Mouse (Mus musculus) kidney, embryonic 16.5 days (tissue): ENCODE data around the gene Sirt3. TPM values are rescaled to one million over a fixed set of nuclear protein-coding genes. Genes with fewer than 3 reads are reported as not detected.

Experiments used
- ATAC-seq: fragments of 200-750 bp; cut with Nextera tagmentation; 2 replicates; pipeline ENCODE4 v1.8.0; 2017; ENCODE audit warnings: moderate TSS enrichment; ENCODE audit not compliant: low FRiP score, low TSS enrichment
- H3K27ac ChIP-seq: fragments of 300-500 bp; sonication (generic); 2 replicates; pipeline ENCODE4 v1.5.1; 2014; ENCODE audit warnings: low read length
- H3K27me3 ChIP-seq: fragments of 300-500 bp; sonication (generic); 2 replicates; pipeline ENCODE4 v1.6.1; 2014; ENCODE audit warnings: low read length, control low read depth, mixed read lengths; ENCODE audit not compliant: insufficient read depth
- H3K36me3 ChIP-seq: fragments of 300-500 bp; sonication (generic); 2 replicates; pipeline ENCODE4 v1.6.1; 2014; ENCODE audit warnings: low read length, control low read depth, mixed read lengths; ENCODE audit not compliant: insufficient read depth
- H3K4me1 ChIP-seq: fragments of 300-500 bp; sonication (generic); 2 replicates; pipeline ENCODE4 v1.6.1; 2014; ENCODE audit warnings: low read length, control low read depth, mixed read lengths; ENCODE audit not compliant: insufficient read depth
- H3K4me2 ChIP-seq: fragments of 300-500 bp; sonication (generic); replicated peaks from 2 replicates; pipeline ENCODE4 v1.6.1; 2014; ENCODE audit warnings: low read depth, low read length
- H3K4me3 ChIP-seq: fragments of 300-500 bp; sonication (generic); 2 replicates; pipeline ENCODE4 v1.5.1; 2014; ENCODE audit warnings: mild to moderate bottlenecking, low read length
- H3K9ac ChIP-seq: fragments of 300-500 bp; sonication (generic); replicated peaks from 2 replicates; pipeline ENCODE4 v1.6.1; 2014; ENCODE audit warnings: low read length
- H3K9me3 ChIP-seq: fragments of 300-500 bp; sonication (generic); 2 replicates; pipeline ENCODE4 v1.6.1; 2016; ENCODE audit warnings: low read length, control low read depth
- WGBS: fragments of 180-500 bp; shearing (Covaris S2); extraction: QIAGEN DNeasy Blood & Tissue Kit; methylation state at CpG from one replicate; pipeline ENCODE4 v1.1.7; 2014; 5-methylcytosine and 5-hydroxymethylcytosine counted together
- polyA plus RNA-seq: library from polyadenylated mRNA; unstranded; fragments of >200 nt; fragmentation: Nextera tagmentation; extraction: Ambion mirVana; gene quantifications from 2 replicates; pipeline ENCODE4 v1.2.1, GENCODE M21; 2015

Sirt3 gene
- polyA plus RNA-seq, 1 experiment from 2014 or later = 42.6 TPM

DNA sequence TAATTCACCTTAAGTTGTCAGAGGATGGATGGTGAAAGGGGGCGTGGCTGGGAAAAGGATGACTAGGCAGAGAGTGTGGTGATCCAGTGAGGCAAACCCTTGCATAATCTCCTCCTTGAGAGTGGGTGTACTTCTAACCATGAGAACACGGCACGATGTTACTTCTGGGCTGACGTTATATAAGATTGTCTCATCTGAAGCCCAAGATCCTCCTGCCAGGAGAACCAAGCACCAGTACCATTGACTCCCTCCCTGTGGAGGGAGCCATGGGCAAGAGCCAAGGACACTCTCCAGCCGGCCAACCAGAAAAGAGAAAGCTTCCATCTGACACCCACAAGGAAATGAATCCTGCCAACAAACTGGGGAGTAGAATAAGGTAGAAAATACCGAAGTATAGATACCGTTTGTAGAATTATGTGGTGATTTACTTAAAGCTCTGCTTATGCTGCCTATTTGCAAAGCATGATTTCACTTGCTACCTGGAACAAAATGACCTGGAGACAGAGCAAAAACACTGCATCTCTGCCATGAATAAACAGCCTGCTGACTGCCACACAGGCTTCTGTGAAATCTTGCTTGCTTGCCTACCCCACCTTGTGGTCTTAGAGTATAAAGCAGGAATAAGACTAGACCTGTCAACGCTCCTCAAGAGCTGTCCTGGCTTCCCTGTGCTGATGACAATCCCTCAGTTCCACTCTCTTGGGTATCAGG, 53.8 kb downstream of the Sirt3 start:
- Histone ChIP-seq H3K27me3 (no peaks in the 10 kb centered on the region), H3K4me1 (no peaks in the 10 kb centered on the region), H3K36me3 (no peaks in the 10 kb centered on the region), H3K9me3 (no peaks in the 10 kb centered on the region), H3K4me2 (no peak overlapping the region), H3K9ac (no peak overlapping the region), H3K4me3 (no peak overlapping the region), H3K27ac (no peak overlapping the region)
- WGBS = 36% methylated on average over 8 of the region's 8 CpGs
- ATAC-seq = peak; percentile 49

DNA sequence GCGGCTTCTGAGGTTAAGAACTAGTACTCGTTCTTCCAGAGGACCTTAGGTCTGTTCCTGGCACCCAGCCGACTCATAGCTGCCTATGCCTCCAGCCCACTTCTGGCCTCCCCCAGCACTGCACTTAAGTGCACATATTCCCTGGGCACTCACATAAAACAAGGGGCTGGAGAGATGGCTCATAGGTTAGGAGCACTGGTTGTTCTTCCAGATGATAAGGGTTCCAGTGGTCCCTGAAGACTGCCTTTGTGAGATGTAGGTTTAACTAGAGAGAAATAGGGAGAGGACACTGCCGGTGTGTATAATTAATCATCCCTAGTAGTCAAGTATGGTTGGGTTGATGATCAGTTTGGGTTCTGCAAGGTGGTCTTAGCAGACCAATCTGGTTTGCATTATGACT, 59.4 kb downstream of the Sirt3 start:
- no peak for ATAC-seq
- WGBS = 87% methylated on average over 4 of the region's 4 CpGs
- no peaks in the 10 kb centered on the region for H3K27me3 ChIP-seq

DNA sequence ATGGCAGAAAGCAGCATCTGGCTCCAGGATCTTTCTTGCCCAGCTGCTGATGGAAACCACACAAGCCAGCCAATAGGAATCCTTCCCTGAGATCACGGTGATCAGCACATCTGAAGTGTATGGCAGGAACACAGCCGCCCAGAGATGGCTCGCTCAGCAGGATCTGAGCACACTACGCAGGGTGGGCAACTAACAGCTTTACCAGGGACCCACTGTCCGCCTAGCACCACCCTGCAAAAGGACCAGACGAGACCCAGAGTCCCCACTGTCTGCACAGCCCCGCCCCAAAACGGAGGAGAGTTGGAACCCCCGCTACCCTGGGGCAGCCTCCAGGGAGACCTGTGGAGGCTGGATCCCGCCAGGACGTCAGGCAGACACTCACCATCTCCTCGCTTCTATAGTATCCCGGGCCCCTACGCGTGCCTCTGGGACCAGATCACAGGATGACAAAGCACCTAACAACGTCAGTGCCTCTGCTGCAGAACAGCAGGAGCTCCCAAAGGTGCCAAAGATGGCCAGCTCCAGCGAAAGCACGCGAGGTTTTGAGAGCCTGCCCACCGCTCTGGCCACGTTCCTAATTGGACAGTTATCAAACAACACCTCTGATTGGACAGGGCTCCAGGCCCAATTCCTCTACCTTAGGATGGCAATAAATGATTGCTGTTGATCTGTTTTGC, 60.3 kb downstream of the Sirt3 start, which contains the start of gene Zfp941:
Gene Zfp941 (minus strand): TSS at position 526 of the 677 bp plus-strand sequence.
- Histone ChIP-seq H3K4me2 (peak within 1 kb of the TSS; percentile 57), H3K9me3 (no peaks in the 10 kb centered on the region), H3K36me3 (no peaks in the 10 kb centered on the region), H3K9ac (peak within 1 kb of the TSS; percentile 53), H3K4me3 (peak within 1 kb of the TSS; percentile 45), H3K4me1 (no peaks in the 10 kb centered on the region), H3K27me3 (no peaks in the 10 kb centered on the region), H3K27ac (no peak within 1 kb of the TSS)
- ATAC-seq = peak; percentile 77
- 2% methylated on average over 21 of the region's 21 CpGs for WGBS

More for the DNA sequence above, 59.4 kb downstream of the Sirt3 start:
- Histone ChIP-seq H3K4me2 (no peak overlapping the region), H3K36me3 (no peaks in the 10 kb centered on the region), H3K9ac (no peak overlapping the region), H3K4me1 (no peaks in the 10 kb centered on the region), H3K4me3 (no peak overlapping the region), H3K9me3 (no peaks in the 10 kb centered on the region), H3K27ac (no peak overlapping the region)

DNA sequence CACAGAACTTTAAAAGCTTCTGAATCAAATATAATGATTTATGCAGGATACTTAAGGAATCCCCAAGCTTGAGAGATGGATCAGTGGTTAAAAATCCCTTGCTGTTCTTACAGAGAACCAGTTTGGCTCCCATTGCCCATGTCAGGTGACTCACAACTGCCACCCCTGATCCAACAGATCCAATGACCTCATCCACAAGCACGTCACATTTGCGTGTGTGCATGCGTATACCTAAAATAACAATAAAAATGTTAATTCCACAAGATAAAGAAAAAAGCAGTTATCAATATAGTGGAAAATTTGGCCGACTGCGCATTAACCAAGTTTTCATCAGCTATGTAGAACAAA, 60.8 kb downstream of the Sirt3 start:
- Histone ChIP-seq H3K27me3 (no peaks in the 10 kb centered on the region), H3K9ac (peak overlapping the region; percentile 53; the same call in 1 of the 2 replicates), H3K9me3 (no peaks in the 10 kb centered on the region), H3K27ac (no peak overlapping the region), H3K4me2 (peak overlapping the region; percentile 57), H3K36me3 (no peaks in the 10 kb centered on the region), H3K4me3 (peak overlapping the region; percentile 45), H3K4me1 (no peaks in the 10 kb centered on the region)
- 46% methylated on average over 5 of the region's 5 CpGs for WGBS
- no peak for ATAC-seq

DNA sequence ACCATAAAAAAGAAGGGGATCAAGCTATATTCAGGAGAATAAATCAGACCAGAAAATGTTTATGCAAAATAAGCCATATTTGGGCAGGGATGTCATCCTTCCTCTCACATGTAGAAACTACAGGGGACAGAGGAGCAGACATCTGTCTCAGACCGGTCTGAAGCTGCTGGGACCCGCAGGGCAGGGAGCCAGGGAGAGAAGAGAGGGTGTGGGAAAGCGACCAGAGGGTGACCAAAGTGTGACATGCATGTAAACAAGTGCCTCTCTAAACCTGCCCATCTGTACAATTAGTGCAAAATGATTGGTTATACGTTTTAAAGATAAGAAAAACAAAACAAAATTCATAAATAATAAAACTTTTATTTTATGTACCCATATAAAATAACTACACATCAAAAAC, 61.9 kb downstream of the Sirt3 start:
- WGBS = 72% methylated on average over 4 of the region's 4 CpGs
- H3K9ac ChIP-seq = no peak overlapping the region
- no peak overlapping the region for H3K4me2 ChIP-seq
- no peaks in the 10 kb centered on the region for H3K27me3 ChIP-seq
- H3K9me3 ChIP-seq = no peaks in the 10 kb centered on the region
- ATAC-seq = no peak
- no peak overlapping the region for H3K4me3 ChIP-seq
- no peaks in the 10 kb centered on the region for H3K36me3 ChIP-seq
- H3K27ac ChIP-seq = no peak overlapping the region
- no peaks in the 10 kb centered on the region for H3K4me1 ChIP-seq

Other genes starting within 250 kb of the Sirt3 start
- gene Olfr53, start 235.9 kb downstream of the Sirt3 start, polyA plus RNA-seq = not detected in 2 replicates
- gene Olfr539, start 222.4 kb downstream of the Sirt3 start, polyA plus RNA-seq = not detected in 2 replicates
- gene Olfr45, start 200.4 kb downstream of the Sirt3 start, polyA plus RNA-seq = not detected in 2 replicates
- not detected in 2 replicates for gene Olfr541, start 185.0 kb downstream of the Sirt3 start, polyA plus RNA-seq
- gene Cyp2e1, start 118.6 kb downstream of the Sirt3 start, polyA plus RNA-seq = 1.4 and 1.8 TPM in 2 replicates
- 0.25 and 0.37 TPM in 2 replicates for gene Syce1, start 94.5 kb downstream of the Sirt3 start, polyA plus RNA-seq
- gene Zfp941, start 60.1 kb downstream of the Sirt3 start, polyA plus RNA-seq = 1.4 and 1.6 TPM in 2 replicates
- 0.49 and 0.92 TPM in 2 replicates for gene Urah, start 47.3 kb downstream of the Sirt3 start, polyA plus RNA-seq
- gene Scgb1c1, start 36.8 kb downstream of the Sirt3 start, polyA plus RNA-seq = not detected in 2 replicates
- gene Odf3, start 34.5 kb downstream of the Sirt3 start, polyA plus RNA-seq = 0.12 TPM in 1 of 2 replicates, not detected in the other
- gene Gm45785, start 26.0 kb downstream of the Sirt3 start, polyA plus RNA-seq = not detected in 2 replicates
- 69.7 and 73.6 TPM in 2 replicates for gene Ric8a, start 25.4 kb downstream of the Sirt3 start, polyA plus RNA-seq
- gene Bet1l, start 24.7 kb downstream of the Sirt3 start, polyA plus RNA-seq = 41.7 and 42.1 TPM in 2 replicates
- gene Psmd13, start 341 bp downstream of the Sirt3 start, polyA plus RNA-seq = 242 and 246 TPM in 2 replicates
- gene Cox8b, start 18.1 kb upstream of the Sirt3 start, polyA plus RNA-seq = 1.4 and 2.6 TPM in 2 replicates
- gene Nlrp6, start 38.6 kb upstream of the Sirt3 start, polyA plus RNA-seq = 1.9 and 2.2 TPM in 2 replicates
- gene Pgghg, start 59.1 kb upstream of the Sirt3 start, polyA plus RNA-seq = 25.3 and 26.6 TPM in 2 replicates
- gene Ifitm5, start 68.0 kb upstream of the Sirt3 start, polyA plus RNA-seq = 4.2 and 5.8 TPM in 2 replicates
- gene Gm45717, start 73.6 kb upstream of the Sirt3 start, polyA plus RNA-seq = 0.76 TPM in 1 of 2 replicates, not detected in the other
- 991 and 995 TPM in 2 replicates for gene Ifitm2, start 73.7 kb upstream of the Sirt3 start, polyA plus RNA-seq
- 64.6 and 72.4 TPM in 2 replicates for gene Ifitm1, start 84.9 kb upstream of the Sirt3 start, polyA plus RNA-seq
- gene Ifitm3, start 128.5 kb upstream of the Sirt3 start, polyA plus RNA-seq = 210 and 234 TPM in 2 replicates
- gene Ifitm6, start 135.6 kb upstream of the Sirt3 start, polyA plus RNA-seq = 0.94 and 1.5 TPM in 2 replicates
- gene Gm17387, start 146.8 kb upstream of the Sirt3 start, polyA plus RNA-seq = not detected in 2 replicates
- gene B4galnt4, start 178.8 kb upstream of the Sirt3 start, polyA plus RNA-seq = 13.2 and 13.9 TPM in 2 replicates
- gene Pkp3, start 195.9 kb upstream of the Sirt3 start, polyA plus RNA-seq = 9.2 and 10.5 TPM in 2 replicates
- 37.7 and 45.2 TPM in 2 replicates for gene Sigirr, start 218.3 kb upstream of the Sirt3 start, polyA plus RNA-seq
- gene Ano9, start 235.5 kb upstream of the Sirt3 start, polyA plus RNA-seq = 8.0 and 8.6 TPM in 2 replicates
- gene Ptdss2, start 240.1 kb upstream of the Sirt3 start, polyA plus RNA-seq = 85.5 and 86.7 TPM in 2 replicates